Mouse (Mus musculus): Measurements from ENCODE around the gene Hacd2.

Hacd2 gene

GRCm38 (mm10) chr16:35007361-35007760, 14.9 kb upstream of the Hacd2 start:
- DNase-seq (ENCODE audit: low spot score): no peak

DNA sequence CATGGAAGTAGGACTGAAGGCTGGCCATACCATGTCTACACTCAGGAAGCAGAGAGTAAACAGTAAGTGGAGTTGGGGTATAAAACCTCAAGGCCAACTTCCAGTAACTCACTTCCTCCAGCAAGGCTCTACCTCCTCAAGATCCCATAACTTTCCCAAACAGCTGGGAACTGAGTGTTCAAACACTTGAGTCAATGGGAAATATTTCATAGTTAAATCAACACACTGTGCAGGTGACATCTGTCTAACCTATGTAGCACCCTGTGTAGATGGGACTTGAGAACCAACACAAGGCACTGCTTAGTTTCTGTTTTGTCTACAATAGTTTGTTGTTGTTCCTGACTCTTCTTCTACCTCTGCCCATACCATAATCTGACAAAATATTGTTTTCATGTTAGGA, 13.8 kb upstream of the Hacd2 start:
- no peak for DNase-seq (ENCODE audit: low spot score)

- no peak for DNase-seq (ENCODE audit: low spot score)
These were observed 8.7 kb upstream of the Hacd2 start for GRCm38 (mm10) chr16:35013501-35013900.

GRCm38 (mm10) chr16:35016491-35016890, 5.7 kb upstream of the Hacd2 start:
- no peak for DNase-seq (ENCODE audit: low spot score)

DNA sequence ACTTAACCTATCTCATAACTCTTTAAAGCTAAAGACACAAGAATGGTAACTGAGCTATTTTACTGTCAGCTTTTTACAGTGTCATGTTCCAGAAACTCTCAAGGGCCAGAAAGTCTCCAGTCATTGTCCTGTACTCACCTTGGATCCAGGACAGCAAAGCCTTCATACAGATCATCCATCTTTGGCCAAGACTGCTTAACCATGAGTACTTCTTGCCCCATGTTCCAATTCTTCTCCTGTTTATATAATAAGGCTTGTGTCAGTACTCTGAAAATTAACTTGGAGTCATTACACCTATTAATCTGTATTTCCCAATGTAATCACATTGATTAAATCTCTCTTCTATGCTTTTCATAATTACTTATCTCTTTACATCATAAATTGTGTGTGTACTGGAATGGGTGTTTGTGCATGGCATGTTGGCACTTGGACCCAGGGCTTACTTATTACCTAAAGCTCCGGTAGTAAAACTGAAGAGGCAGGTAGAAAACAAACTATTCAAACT, 3.7 kb upstream of the Hacd2 start:
- no peak for DNase-seq (ENCODE audit: low spot score)

DNA sequence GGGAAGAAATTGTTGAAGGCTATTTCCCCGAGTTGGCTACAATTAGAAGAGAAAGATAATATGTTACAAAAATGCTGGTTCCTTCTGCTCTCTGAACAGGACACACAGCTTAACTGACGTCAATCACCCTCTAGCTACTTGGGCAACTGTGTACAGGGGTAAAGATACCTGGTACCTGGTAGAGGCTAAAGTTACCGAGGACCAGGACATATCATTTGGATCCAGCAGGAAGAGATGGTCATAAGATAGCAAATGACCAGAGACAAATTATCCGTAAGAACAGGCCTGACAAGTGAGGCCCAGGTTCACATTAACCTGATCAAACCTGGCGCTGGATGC, 356 bp upstream of the Hacd2 start:
- no peak for DNase-seq (ENCODE audit: low spot score)

GRCm38 (mm10) chr16:35023138-35023735, 1.0 kb downstream of the Hacd2 start:
- no peak for DNase-seq (ENCODE audit: low spot score)

DNA sequence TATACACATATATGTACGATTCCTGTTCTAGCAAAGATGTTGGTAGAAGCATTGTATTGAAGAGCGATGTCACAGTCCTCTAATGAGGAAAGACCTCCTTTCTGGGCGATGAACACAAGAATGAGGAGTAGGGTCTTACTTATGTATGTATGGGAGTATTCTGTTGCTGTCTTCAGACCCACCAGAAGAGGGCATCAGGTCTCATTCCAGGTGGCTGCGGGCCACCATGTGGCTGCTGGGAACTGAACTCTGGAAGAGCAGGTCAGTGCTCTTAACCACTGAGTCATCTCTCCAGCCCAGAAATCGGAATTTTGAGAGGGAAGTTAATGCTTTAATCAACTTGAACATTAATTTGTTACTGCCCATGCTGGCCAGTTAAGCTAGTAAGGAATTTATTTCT, 2.1 kb downstream of the Hacd2 start:
- no peak for DNase-seq (ENCODE audit: low spot score)

- DNase-seq (ENCODE audit: low spot score): no peak
These were observed 3.1 kb downstream of the Hacd2 start for GRCm38 (mm10) chr16:35025347-35025746.

GRCm38 (mm10) chr16:35033241-35033640, 11.0 kb downstream of the Hacd2 start:
- DNase-seq (ENCODE audit: low spot score): no peak

GRCm38 (mm10) chr16:35033809-35034577, 11.8 kb downstream of the Hacd2 start:
- no peak for DNase-seq (ENCODE audit: low spot score)

DNA sequence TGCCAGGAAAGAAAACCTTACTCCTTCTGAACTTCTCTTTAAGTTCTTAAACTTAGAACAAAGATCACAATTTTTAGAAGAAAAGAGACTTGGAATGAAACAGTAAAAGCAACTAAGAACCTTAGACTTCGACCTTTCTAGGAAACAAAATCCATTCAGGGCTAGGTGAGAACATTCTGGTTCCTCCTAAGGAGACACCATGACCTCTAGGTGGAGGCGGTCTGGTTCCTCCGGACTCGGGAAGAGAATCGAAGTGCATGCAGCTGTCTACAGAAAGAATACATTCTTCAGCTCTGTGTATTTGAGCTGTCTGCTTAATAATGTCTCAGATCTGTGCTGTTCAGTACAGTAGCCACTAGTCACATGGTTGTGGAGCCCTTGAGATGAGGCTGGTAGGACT, 12.7 kb downstream of the Hacd2 start:
- no peak for DNase-seq (ENCODE audit: low spot score)

DNA sequence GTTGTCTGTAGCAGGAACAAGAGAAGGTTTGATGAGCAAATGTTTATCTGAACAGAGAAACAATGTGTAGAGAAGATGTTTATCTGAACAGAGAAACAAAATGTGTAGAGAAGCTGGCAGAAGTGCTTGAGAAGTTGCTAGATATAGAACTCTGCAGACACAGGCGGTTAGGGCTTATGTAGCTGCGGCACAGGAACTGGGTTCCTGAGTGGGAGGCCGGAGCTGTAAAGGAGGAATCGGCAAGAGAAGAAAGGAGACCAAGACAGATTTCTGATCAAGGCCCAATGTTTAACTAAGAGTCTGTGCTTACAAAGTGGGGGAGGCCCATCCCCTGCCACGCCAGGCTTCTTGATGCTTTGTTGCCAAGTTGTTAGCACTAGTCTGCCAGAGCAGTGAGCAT, 14.5 kb downstream of the Hacd2 start:
- DNase-seq (ENCODE audit: low spot score): no peak

DNA sequence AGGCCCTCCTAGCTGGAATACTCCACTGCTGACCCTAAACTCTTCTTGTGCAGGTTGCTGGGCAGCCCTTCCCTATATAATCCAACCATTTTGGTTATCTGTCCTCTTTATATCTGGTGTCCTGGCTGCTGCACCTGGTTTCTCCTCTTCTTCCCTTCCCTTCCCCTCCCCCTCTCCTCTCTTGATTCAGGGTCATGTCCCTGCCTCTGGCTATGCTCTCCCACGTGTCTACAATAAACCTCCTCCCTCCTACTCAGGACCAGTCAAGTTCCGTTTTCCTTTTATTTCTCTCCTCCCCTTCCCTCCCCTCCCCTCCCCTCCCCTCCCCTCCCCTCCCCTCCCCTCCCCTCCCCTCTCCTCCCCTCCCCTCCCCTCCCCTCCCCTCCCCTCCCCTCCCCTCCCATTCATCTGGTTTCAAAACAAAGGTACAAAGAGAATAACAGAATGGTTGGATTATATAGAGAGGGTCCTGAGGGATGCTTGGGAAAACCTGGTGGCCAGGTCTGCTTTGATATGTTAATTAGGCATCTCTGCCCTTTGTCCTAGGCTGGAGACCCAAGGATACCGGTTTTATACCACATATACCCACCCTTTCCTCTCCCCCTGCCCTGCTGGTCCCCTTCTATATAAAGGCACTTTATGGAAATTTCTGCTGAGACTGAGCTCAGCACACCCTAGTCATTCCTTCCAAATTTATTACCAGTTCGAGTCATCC, 16.3 kb downstream of the Hacd2 start:
- no peak for DNase-seq (ENCODE audit: low spot score)

DNA sequence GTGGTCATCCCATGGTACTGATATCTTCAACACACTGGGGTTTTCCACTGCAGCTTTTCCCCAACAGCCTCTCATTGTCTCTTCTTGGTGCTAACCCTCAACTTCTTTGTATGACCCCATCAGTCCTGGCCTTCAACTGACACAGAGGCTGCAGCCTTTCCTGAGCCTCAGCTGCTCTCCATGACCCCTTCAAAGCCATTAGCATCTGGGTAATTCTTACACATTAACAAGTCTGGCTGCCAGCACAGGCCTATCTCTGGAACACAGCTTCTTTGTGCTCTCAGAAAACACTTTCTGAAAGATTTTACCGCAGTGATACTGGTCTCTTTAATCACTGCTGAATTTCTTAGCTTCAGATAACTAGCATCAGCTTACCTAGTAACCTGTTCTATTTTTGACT, 17.9 kb downstream of the Hacd2 start:
- DNase-seq (ENCODE audit: low spot score): no peak

DNA sequence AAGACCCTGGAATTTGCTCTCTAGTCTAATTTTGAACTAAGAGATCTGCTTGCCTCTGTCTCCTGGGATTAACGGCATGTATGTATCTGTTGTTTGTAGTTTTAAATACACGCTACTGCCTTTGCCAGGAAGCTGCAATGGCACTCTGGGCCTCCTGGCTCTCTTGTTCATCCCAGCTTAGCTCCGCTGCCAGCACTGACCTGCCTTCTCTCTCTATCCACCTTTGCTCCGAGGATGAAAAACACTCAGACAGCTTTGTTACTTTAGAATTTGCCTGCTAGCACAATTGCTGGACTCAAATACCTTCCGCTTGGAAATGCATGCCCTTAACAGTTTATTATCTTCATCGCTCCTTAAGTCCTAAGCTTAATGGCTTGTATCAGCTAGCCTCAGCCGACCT, 18.8 kb downstream of the Hacd2 start:
- DNase-seq (ENCODE audit: low spot score): no peak

DNA sequence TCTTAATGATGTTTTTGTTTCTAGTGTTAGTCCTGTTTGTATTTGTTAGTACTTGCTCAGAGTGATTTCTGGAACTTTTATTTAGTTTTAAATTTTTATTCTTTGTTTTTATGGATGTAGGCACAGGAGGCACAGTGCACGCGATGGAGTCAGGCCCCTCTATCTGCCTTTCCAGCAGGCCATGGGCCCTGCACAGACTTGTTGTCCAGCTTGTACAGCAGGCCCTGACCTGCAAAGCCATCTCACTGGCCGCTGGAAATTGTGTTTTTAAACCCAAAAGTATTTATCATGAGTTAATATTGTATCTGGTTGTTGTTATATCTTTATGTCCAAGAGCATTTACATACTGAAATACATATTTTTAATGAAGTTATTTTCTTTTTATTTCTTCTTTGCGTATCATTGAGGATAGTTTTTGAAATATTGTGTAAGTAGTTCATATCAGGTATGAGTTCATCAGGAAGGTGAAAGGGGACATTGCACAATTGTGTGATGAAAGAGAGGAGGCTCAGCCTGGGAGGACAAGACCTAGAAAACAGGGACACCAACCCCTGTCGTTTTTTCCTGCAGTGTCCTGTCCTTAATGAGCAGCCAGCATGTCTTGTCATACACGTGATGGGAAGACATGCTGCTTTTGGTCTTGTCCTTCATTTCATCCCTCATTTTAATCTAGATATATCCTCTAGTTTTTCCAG, 24.0 kb downstream of the Hacd2 start:
- no peak for DNase-seq (ENCODE audit: low spot score)

DNA sequence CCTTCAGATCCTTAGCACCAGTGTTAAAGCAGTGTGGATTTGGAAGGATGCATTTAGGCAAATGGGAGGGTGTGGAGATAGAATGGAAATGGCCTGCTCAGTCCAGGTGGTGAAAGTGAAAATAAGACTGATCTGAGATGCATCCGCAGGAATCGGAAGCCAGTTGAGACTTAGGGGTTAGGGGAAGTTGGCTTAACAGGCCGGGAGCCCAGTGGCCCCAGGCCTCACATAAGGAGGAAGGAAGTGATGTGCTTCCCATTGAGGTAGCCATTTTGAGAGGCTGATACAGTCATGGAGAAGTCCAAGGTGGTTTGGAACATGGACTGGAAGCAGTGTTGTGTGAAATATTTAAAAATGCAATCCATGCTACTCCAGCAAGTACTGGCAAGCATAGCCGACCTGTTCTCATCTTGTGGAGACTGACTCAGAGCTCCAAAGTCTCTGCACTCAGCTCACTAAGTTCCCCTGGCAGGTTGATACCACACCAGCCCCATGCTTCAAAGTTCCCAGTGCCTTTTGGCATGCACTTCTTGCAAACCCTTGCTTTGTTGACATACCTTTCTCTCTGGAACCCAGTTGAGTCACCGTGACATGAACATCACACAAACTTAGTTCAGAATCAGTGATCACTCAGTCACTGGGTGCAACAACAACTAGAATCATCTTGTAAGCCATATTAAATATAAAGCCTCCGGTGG, 25.2 kb downstream of the Hacd2 start:
- no peak for DNase-seq (ENCODE audit: low spot score)

- DNase-seq (ENCODE audit: low spot score): no peak
These were observed 28.8 kb downstream of the Hacd2 start for GRCm38 (mm10) chr16:35051066-35051465.

GRCm38 (mm10) chr16:35052191-35052590, 30.0 kb downstream of the Hacd2 start:
- no peak for DNase-seq (ENCODE audit: low spot score)

DNA sequence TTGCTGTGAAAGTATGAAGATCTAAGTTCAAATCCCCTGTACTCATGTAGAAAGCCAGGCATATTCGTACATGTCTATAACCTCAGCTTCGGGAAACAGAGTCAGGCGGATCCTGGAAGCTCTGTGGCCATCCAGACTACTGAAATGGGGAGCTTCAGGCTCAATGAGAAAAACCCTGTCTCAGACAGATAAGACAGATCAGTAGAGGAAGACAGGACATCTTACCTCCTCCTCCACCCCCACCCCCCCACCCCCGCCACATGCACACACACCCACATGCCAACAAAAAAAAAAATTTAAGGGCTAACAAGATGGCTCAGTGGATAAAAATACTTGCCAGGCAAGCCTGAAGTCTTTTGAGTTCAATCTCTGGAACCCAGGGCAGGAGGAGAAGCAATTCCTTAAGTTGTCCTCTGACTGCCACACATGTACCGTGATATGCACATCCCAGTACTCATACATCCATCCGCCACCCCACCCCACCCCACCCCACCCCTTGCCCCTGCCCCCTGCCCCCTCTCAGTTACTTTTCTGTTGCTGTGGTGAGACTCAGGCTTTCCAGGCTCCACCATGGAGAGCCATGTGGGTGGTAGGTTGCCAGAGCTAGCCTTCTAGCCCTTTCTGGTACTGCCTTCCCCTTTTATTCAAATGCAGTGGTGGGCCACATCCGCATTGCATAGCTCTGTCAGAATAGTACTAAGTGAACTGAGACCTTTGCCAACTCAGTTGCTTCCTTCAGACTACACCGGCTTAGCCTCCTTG, 32.4 kb downstream of the Hacd2 start:
- no peak for DNase-seq (ENCODE audit: low spot score)
